Mouse (Mus musculus) C2C12 (cell line): Measurements from ENCODE around the gene Gpc6. TPM values are rescaled to one million over a fixed set of nuclear protein-coding genes. Genes with fewer than 3 reads are reported as not detected.

Source experiments
- H3K27me3 ChIP-seq: one replicate; pipeline ENCODE4 v1.6.1; 2011; ENCODE audit not compliant: control insufficient read depth, insufficient read depth, insufficient read length
- H3K36me3 ChIP-seq: one replicate; pipeline ENCODE4 v1.6.1; 2011; ENCODE audit not compliant: control insufficient read depth, insufficient read depth
- H3K4me3 ChIP-seq: one replicate; pipeline ENCODE4 v1.5.1; 2011; ENCODE audit warnings: mild to moderate bottlenecking, control low read depth; ENCODE audit not compliant: poor library complexity, insufficient read depth, severe bottlenecking
- H3K79me2 ChIP-seq: one replicate; pipeline ENCODE4 v1.6.1; 2011; ENCODE audit not compliant: control insufficient read depth, insufficient read depth
- H3K79me3 ChIP-seq: one replicate; pipeline ENCODE4 v1.6.1; 2011; ENCODE audit warnings: low read depth, control low read depth
- H3ac ChIP-seq: one replicate; pipeline ENCODE3; 2011; ENCODE audit warnings: low read depth; ENCODE audit not compliant: control insufficient read depth, insufficient read length
- CEBPB ChIP-seq: IDR thresholded peaks from one replicate; pipeline ENCODE4 v1.6.1; 2011; ENCODE audit warnings: low read depth, mild to moderate bottlenecking, control low read depth, moderate library complexity
- CTCF ChIP-seq: IDR thresholded peaks from one replicate; pipeline ENCODE4 v1.5.1; 2011; ENCODE audit not compliant: control insufficient read depth, insufficient read depth, insufficient read length
- FOSL1 ChIP-seq: IDR thresholded peaks from one replicate; pipeline ENCODE4 v1.8.0; 2011; ENCODE audit warnings: mild to moderate bottlenecking, low read length; ENCODE audit not compliant: poor library complexity, insufficient read depth, severe bottlenecking
- MAX ChIP-seq: IDR thresholded peaks from one replicate; pipeline ENCODE4 v1.6.1; 2011; ENCODE audit warnings: mild to moderate bottlenecking, control low read depth
- MYOD1 ChIP-seq: IDR thresholded peaks from one replicate; pipeline ENCODE4 v1.6.1; 2011; ENCODE audit warnings: low read depth; ENCODE audit not compliant: control insufficient read depth, insufficient read length
- MYOG ChIP-seq: IDR thresholded peaks from one replicate; pipeline ENCODE4 v1.6.1; 2011; ENCODE audit not compliant: control insufficient read depth, insufficient read length; ENCODE audit errors: extremely low read depth
- USF1 ChIP-seq: IDR thresholded peaks from one replicate; pipeline ENCODE4 v1.6.1; 2011; ENCODE audit warnings: low read depth, mild to moderate bottlenecking, control low read depth, moderate library complexity
- polyA plus RNA-seq: library from polyadenylated mRNA; unstranded; fragments of >200 nt; fragmentation: generic; extraction: Trizol; gene quantifications from one replicate; pipeline ENCODE4 v1.2.1, GENCODE M21; 2012; ENCODE audit warnings: missing spikeins

The Gpc6 gene
- polyA plus RNA-seq, 1 experiment = 9.6 TPM

DNA sequence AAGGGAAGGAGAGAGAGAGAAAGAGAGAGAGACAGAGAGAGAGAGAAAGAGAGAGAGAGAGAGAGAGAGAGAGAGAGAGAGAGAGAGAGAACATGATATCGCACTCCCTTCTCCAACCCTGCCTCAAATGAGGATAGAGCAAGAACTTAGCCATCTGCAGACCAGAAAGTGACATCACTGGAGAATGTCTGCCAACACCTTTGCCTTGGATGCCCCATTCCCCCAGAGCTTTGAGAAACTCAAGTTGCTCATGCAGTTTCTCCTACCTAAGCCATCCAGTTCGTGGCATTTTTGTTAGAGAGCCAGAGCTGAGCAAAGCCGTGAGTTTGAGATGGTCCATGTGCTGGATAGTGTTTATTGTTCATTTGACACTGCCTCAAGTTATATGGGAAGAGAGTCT lies 1030.9 kb downstream of the Gpc6 start:
- H3K79me3 ChIP-seq = no peaks in the 10 kb centered on the region
- H3K79me2 ChIP-seq = no peaks in the 10 kb centered on the region
- TF ChIP-seq MYOD1 (no peak), CEBPB (no peak), USF1 (no peak), CTCF (no peak), MAX (no peak), MYOG (no peak), FOSL1 (no peak)
- H3K4me3 ChIP-seq = no peak overlapping the region
- H3K36me3 ChIP-seq = no peaks in the 10 kb centered on the region
- H3K27me3 ChIP-seq = no peaks in the 10 kb centered on the region
- H3ac ChIP-seq = no peak overlapping the region

DNA sequence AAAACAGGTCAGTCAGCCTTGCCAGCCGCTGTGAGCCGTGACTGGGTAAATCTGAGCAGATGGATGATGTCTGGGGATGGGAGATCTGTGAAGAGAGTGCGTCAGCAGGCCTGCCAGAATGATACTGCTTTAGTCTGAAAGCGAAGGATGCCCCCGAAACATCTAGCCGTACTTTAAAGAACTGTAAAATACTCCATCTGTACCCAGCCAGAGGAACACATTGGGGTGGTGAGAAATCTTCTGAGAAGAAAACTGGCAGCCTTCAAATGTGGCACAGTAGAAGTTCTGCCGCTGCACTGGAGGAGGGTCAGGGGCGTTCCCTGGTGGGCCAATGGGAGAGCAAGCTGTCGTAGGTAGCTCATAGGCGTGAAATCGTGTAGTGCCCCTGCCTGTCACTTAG lies 1033.3 kb downstream of the Gpc6 start:
- no peaks in the 10 kb centered on the region for H3K79me2 ChIP-seq
- no peak overlapping the region for H3K4me3 ChIP-seq
- no peaks in the 10 kb centered on the region for H3K27me3 ChIP-seq
- no peaks in the 10 kb centered on the region for H3K36me3 ChIP-seq
- TF ChIP-seq MAX = no peak
- TF ChIP-seq CEBPB = no peak
- TF ChIP-seq CTCF = no peak
- TF ChIP-seq FOSL1 = no peak
- TF ChIP-seq MYOG = no peak
- TF ChIP-seq MYOD1 = no peak
- TF ChIP-seq USF1 = no peak
- H3K79me3 ChIP-seq = no peaks in the 10 kb centered on the region
- H3ac ChIP-seq = no peak overlapping the region

DNA sequence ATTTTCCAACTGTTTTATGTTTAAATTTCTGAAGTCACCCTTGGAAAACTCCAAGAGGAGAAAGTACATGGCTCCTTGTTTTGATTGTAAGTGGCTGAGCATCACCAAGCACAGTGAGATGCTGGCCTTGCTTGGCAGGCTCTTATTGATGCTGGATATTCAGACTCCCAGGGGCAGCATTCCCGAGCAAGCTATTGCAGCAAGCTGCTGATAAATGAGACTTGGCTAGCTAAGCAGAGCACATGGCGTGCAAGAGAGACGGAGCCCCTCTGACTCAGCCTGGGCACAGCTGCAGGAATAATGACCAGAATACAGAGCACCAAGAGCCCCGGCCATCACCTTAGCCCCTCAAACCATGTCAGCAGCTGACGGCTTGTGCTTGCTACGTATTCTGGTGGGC lies 1036.2 kb downstream of the Gpc6 start:
- no peaks in the 10 kb centered on the region for H3K36me3 ChIP-seq
- H3K4me3 ChIP-seq = no peak overlapping the region
- H3K27me3 ChIP-seq = no peaks in the 10 kb centered on the region
- no peaks in the 10 kb centered on the region for H3K79me2 ChIP-seq
- H3K79me3 ChIP-seq = no peaks in the 10 kb centered on the region
- no peak for TF ChIP-seq MYOD1
- no peak for TF ChIP-seq MYOG
- no peak overlapping the region for H3ac ChIP-seq

DNA sequence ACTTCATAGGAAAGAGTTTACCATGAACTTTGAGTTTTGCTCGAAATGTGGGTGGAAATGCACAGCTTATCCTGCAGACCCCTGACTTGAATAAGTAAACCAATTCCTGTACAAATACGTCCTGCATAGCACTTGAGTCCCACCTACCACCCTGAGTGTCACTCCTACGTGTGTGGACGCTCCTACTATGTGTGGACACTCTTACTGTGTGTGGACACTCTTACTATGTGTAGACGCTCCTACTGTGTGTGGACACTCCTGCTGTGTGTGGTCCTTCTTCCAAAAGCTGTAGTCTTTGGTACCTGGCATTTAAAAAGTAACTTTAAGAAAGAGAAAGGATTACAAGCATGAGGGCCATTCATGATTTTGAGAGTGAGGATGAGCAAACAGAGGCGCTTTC lies 1036.7 kb downstream of the Gpc6 start:
- Histone ChIP-seq H3K36me3 (no peaks in the 10 kb centered on the region), H3K79me3 (no peaks in the 10 kb centered on the region), H3K4me3 (no peak overlapping the region), H3K79me2 (no peaks in the 10 kb centered on the region), H3ac (no peak overlapping the region), H3K27me3 (no peaks in the 10 kb centered on the region)
- TF ChIP-seq MYOD1 (no peak), CEBPB (no peak), CTCF (no peak), USF1 (no peak)

DNA sequence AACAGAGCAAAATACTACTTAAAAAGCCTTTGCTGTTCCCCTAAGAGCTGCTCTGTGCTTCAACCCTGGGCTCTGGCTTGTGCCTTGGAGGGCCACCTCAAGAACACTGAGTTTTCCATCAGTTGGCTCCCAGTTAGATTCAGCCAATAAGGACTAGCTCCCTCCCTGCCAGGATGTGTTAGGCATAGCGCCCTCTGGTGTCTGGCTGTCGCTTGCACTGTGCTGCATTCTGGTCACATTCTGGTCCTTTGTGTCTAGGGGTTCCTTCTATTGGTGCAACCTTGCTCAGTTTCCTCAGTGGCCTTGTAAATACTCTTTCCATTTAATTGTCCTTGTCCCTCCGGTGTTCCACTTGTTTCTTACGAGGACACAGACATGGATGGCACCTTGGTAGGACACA lies 1037.3 kb downstream of the Gpc6 start:
- H3K36me3 ChIP-seq = no peaks in the 10 kb centered on the region
- H3ac ChIP-seq = no peak overlapping the region
- no peak overlapping the region for H3K4me3 ChIP-seq
- TF ChIP-seq USF1 = no peak
- no peak for TF ChIP-seq MYOG
- TF ChIP-seq CEBPB = no peak
- TF ChIP-seq MAX = no peak
- TF ChIP-seq FOSL1 = no peak
- TF ChIP-seq CTCF = no peak
- TF ChIP-seq MYOD1 = no peak
- H3K27me3 ChIP-seq = no peaks in the 10 kb centered on the region
- H3K79me2 ChIP-seq = no peaks in the 10 kb centered on the region
- H3K79me3 ChIP-seq = no peaks in the 10 kb centered on the region

DNA sequence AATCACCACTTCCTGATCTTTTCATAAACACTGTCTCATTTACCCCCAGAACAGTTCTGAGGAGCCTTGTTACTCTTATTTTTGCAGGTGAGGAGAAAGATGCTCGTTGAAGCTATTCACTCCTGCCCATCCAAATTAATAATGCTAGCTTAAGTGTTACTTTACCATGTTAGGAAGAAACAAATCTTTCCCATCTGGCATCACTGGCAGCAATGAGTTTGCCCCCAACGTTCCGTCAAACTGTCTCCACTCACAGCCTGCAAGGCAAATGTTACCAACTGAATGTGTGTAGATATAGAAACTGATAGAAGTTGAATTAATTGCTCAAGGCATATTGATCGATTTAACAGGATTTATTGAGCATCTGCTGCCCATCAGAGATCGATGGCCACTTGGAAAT lies 1047.5 kb downstream of the Gpc6 start:
- Histone ChIP-seq H3K36me3 (no peaks in the 10 kb centered on the region), H3ac (no peak overlapping the region), H3K4me3 (no peak overlapping the region), H3K79me3 (no peaks in the 10 kb centered on the region), H3K27me3 (no peaks in the 10 kb centered on the region), H3K79me2 (no peaks in the 10 kb centered on the region)
- TF ChIP-seq USF1 = no peak
- TF ChIP-seq CEBPB = no peak
- no peak for TF ChIP-seq MYOD1
- TF ChIP-seq CTCF = no peak
- no peak for TF ChIP-seq FOSL1
- no peak for TF ChIP-seq MAX
- no peak for TF ChIP-seq MYOG
